Mouse (Mus musculus) myocyte (in vitro differentiated cells): ENCODE data around the gene Ctsd.

Experiments
- MYOG ChIP-seq, 3 experiments: IDR thresholded peaks; one replicate each; pipeline ENCODE4 v1.6.1; 2011; ENCODE audit warnings: control low read depth in 2 of 3, low read depth in 2 of 3, mild to moderate bottlenecking in 2 of 3; ENCODE audit not compliant: insufficient read length in 2 of 3, control insufficient read depth in 1 of 3, insufficient read depth in 1 of 3
- POLR2A ChIP-seq: IDR thresholded peaks from one replicate; pipeline ENCODE4 v1.6.1; 2011; ENCODE audit warnings: low read depth, mild to moderate bottlenecking, control low read depth, moderate library complexity; ENCODE audit not compliant: insufficient read length
- REST ChIP-seq: IDR thresholded peaks from one replicate; pipeline ENCODE4 v1.6.1; 2011; ENCODE audit warnings: mild to moderate bottlenecking, control low read depth, moderate library complexity; ENCODE audit not compliant: insufficient read depth, insufficient read length

- TF ChIP-seq REST (no peak), POLR2A (no peak), MYOG (IDR thresholded peaks at IDR 0.05; ENCODE audit: control insufficient read depth in 1 of 3, insufficient read depth in 1 of 3, insufficient read length in 2 of 3, low read depth in 2 of 3) (no peak)
These were observed 3.3 kb upstream of the Ctsd start for GRCm38 (mm10) chr7:142391108-142391507.
